Mouse (Mus musculus): Measurements from ENCODE around the gene Epb41. TPM values are rescaled to one million over a fixed set of nuclear protein-coding genes. Genes with fewer than 3 reads are reported as not detected.

Gene Epb41
- total RNA-seq, 2 experiments from 2014 or later = 144 to 184 TPM

GRCm38 (mm10) chr4:132022639-132023038, 52.5 kb downstream of the Epb41 start:
- DNase-seq (ENCODE audit: low spot score) = no peak
- intact Hi-C loops (cut with DNase I) = loop anchor here (5.0 kb wide), 1 partner anchor 40 kb away; no protein-coding TSS in a partner anchor

GRCm38 (mm10) chr4:132021883-132022282, 53.2 kb downstream of the Epb41 start:
- DNase-seq (ENCODE audit: low spot score) = no peak
- intact Hi-C loops (cut with DNase I) = loop anchor here (5.0 kb wide), 1 partner anchor 40 kb away; no protein-coding TSS in a partner anchor

- intact Hi-C loops (cut with DNase I) = no loop called here
- DNase-seq (ENCODE audit: low spot score) = no peak
These were observed 56.6 kb downstream of the Epb41 start for GRCm38 (mm10) chr4:132018547-132018946.

GRCm38 (mm10) chr4:132015374-132015773, 59.7 kb downstream of the Epb41 start:
- intact Hi-C loops (cut with DNase I) = no loop called here
- no peak for DNase-seq (ENCODE audit: low spot score)

- no peak for DNase-seq (ENCODE audit: low spot score)
- intact Hi-C loops (cut with DNase I) = no loop called here
These were observed 63.5 kb downstream of the Epb41 start for GRCm38 (mm10) chr4:132011619-132012018.

- intact Hi-C loops (cut with DNase I) = no loop called here
These were observed 64.7 kb downstream of the Epb41 start for GRCm38 (mm10) chr4:132010416-132010815.

GRCm38 (mm10) chr4:132008191-132008590, 66.9 kb downstream of the Epb41 start:
- intact Hi-C loops (cut with DNase I) = no loop called here

More at GRCm38 (mm10) chr4:132010416-132010815, 64.7 kb downstream of the Epb41 start:
- DNase-seq (ENCODE audit: low spot score) = no peak

GRCm38 (mm10) chr4:132007123-132007522, 68.0 kb downstream of the Epb41 start:
- no peak for DNase-seq (ENCODE audit: low spot score)
- intact Hi-C loops (cut with DNase I) = no loop called here

More at GRCm38 (mm10) chr4:132008191-132008590, 66.9 kb downstream of the Epb41 start:
- no peak for DNase-seq (ENCODE audit: low spot score)

- intact Hi-C loops (cut with DNase I) = no loop called here
These were observed 76.5 kb downstream of the Epb41 start for GRCm38 (mm10) chr4:131998641-131999040.

GRCm38 (mm10) chr4:131997476-131997875, 77.6 kb downstream of the Epb41 start:
- no peak for DNase-seq (ENCODE audit: low spot score)
- intact Hi-C loops (cut with DNase I) = no loop called here

More at GRCm38 (mm10) chr4:131998641-131999040, 76.5 kb downstream of the Epb41 start:
- DNase-seq (ENCODE audit: low spot score) = no peak

- no peak for DNase-seq (ENCODE audit: low spot score)
- intact Hi-C loops (cut with DNase I) = no loop called here
These were observed 78.1 kb downstream of the Epb41 start for GRCm38 (mm10) chr4:131996985-131997384.

GRCm38 (mm10) chr4:131993792-131994191, 81.3 kb downstream of the Epb41 start:
- intact Hi-C loops (cut with DNase I) = no loop called here
- DNase-seq (ENCODE audit: low spot score) = no peak

GRCm38 (mm10) chr4:131982881-131983538, 92.1 kb downstream of the Epb41 start:
- DNase-seq (ENCODE audit: low spot score) = no peak
- intact Hi-C loops (cut with DNase I) = loop anchor here (5.0 kb wide), 1 partner anchor 39 kb away; no protein-coding TSS in a partner anchor

- intact Hi-C loops (cut with DNase I) = loop anchor here (5.0 kb wide), 1 partner anchor 41 kb away; no protein-coding TSS in a partner anchor
- DNase-seq (ENCODE audit: low spot score) = no peak
These were observed 93.4 kb downstream of the Epb41 start for GRCm38 (mm10) chr4:131981755-131982154.

GRCm38 (mm10) chr4:131977201-131977600, 97.9 kb downstream of the Epb41 start:
- intact Hi-C loops (cut with DNase I) = loop anchor here (1.0 to 5.0 kb wide), 2 partner anchors 102 to 115 kb away; no protein-coding TSS in a partner anchor
- peak; percentile 10 for DNase-seq (ENCODE audit: low spot score)

GRCm38 (mm10) chr4:131970244-131970853, 104.8 kb downstream of the Epb41 start:
- no peak for DNase-seq (ENCODE audit: low spot score)
- intact Hi-C loops (cut with DNase I) = loop anchor here (5.0 kb wide), 1 partner anchor 207 kb away; no protein-coding TSS in a partner anchor

- intact Hi-C loops (cut with DNase I) = loop anchor here (5.0 kb wide), 1 partner anchor 52 kb away; no protein-coding TSS in a partner anchor
- no peak for DNase-seq (ENCODE audit: low spot score)
These were observed 106.2 kb downstream of the Epb41 start for GRCm38 (mm10) chr4:131968873-131969272.

GRCm38 (mm10) chr4:131957161-131957560, 118.0 kb downstream of the Epb41 start:
- DNase-seq (ENCODE audit: low spot score) = no peak
- intact Hi-C loops (cut with DNase I) = no loop called here

- intact Hi-C loops (cut with DNase I) = no loop called here
- no peak for DNase-seq (ENCODE audit: low spot score)
These were observed 124.5 kb downstream of the Epb41 start for GRCm38 (mm10) chr4:131950657-131951056.

GRCm38 (mm10) chr4:131949903-131950302, 125.2 kb downstream of the Epb41 start:
- intact Hi-C loops (cut with DNase I) = no loop called here

GRCm38 (mm10) chr4:131947848-131948247, 127.3 kb downstream of the Epb41 start:
- intact Hi-C loops (cut with DNase I) = no loop called here
- DNase-seq (ENCODE audit: low spot score) = no peak

More at GRCm38 (mm10) chr4:131949903-131950302, 125.2 kb downstream of the Epb41 start:
- DNase-seq (ENCODE audit: low spot score) = no peak
